Mouse (Mus musculus): ENCODE measurements around the gene 4930404N11Rik. TPM values are rescaled to one million over a fixed set of nuclear protein-coding genes. Genes with fewer than 3 reads are reported as not detected.

4930404N11Rik gene
- polyA plus RNA-seq, 1 experiment from 2014 or later, result 2.3 TPM

- Histone ChIP-seq H3K4me2 (peak overlapping the region; percentile 39), H3K27me3 (peaks cover 54% of the 10 kb centered on the region), H3K4me3 (replicated peaks) (no peak overlapping the region), H3K9ac (no peak overlapping the region; the same call in 1 of the 2 replicates), H3K36me3 (replicated peaks) (no peaks in the 10 kb centered on the region; the same call in 1 of the 2 replicates), H3K4me1 (replicated peaks) (peaks cover 94% of the 10 kb centered on the region), H3K27ac (replicated peaks) (peak overlapping the region; percentile 69), H3K9me3 (replicated peaks) (no peaks in the 10 kb centered on the region)
- peak; percentile 56 for ATAC-seq (ENCODE audit: insufficient read depth)
- WGBS (ENCODE audit: insufficient replicate concordance), result 5% methylated on average over 9 of the region's 9 CpGs
Measured at GRCm38 (mm10) chr10:81408871-81409291, 43.3 kb upstream of the 4930404N11Rik start.

- Histone ChIP-seq H3K4me3 (replicated peaks) (no peak overlapping the region), H3K27me3 (peaks cover 59% of the 10 kb centered on the region), H3K27ac (replicated peaks) (peak overlapping the region; percentile 49), H3K9ac (no peak overlapping the region), H3K9me3 (replicated peaks) (no peaks in the 10 kb centered on the region), H3K36me3 (replicated peaks) (no peaks in the 10 kb centered on the region; the same call in 1 of the 2 replicates), H3K4me1 (replicated peaks) (peaks cover 92% of the 10 kb centered on the region), H3K4me2 (0 out of 2 replicates have a peak overlapping the region, but pooled peaks have one; percentile 39)
- WGBS (ENCODE audit: insufficient replicate concordance), result 24% methylated on average over 13 of the region's 13 CpGs
- no peak for ATAC-seq (ENCODE audit: insufficient read depth)
Measured at GRCm38 (mm10) chr10:81408424-81408729, 42.8 kb upstream of the 4930404N11Rik start.

- Histone ChIP-seq H3K9ac (no peak overlapping the region), H3K4me2 (peak overlapping the region; percentile 39), H3K4me3 (replicated peaks) (peak overlapping the region; percentile 36), H3K9me3 (replicated peaks) (no peaks in the 10 kb centered on the region), H3K27me3 (peaks cover 65% of the 10 kb centered on the region), H3K4me1 (replicated peaks) (peaks cover 91% of the 10 kb centered on the region), H3K27ac (replicated peaks) (peak overlapping the region; percentile 53; the same call in 1 of the 2 replicates), H3K36me3 (replicated peaks) (no peaks in the 10 kb centered on the region; the same call in 1 of the 2 replicates)
- no peak for ATAC-seq (ENCODE audit: insufficient read depth)
- 19% methylated on average over 31 of the region's 31 CpGs for WGBS (ENCODE audit: insufficient replicate concordance)
Measured at GRCm38 (mm10) chr10:81407539-81408423, 42.2 kb upstream of the 4930404N11Rik start.

GRCm38 (mm10) chr10:81406504-81407440 lies 41.2 kb upstream of the 4930404N11Rik start:
- Histone ChIP-seq H3K36me3 (replicated peaks) (no peaks in the 10 kb centered on the region; the same call in 1 of the 2 replicates), H3K27me3 (peaks cover 68% of the 10 kb centered on the region), H3K27ac (replicated peaks) (no peak overlapping the region), H3K4me3 (replicated peaks) (peak overlapping the region; percentile 36), H3K4me1 (replicated peaks) (peaks cover 91% of the 10 kb centered on the region), H3K9ac (no peak overlapping the region), H3K4me2 (peak overlapping the region; percentile 39), H3K9me3 (replicated peaks) (no peaks in the 10 kb centered on the region)
- ATAC-seq (ENCODE audit: insufficient read depth), result no peak
- WGBS (ENCODE audit: insufficient replicate concordance), result 19% methylated on average over 24 of the region's 24 CpGs

- peaks cover 2% of the 10 kb centered on the region for H3K36me3 ChIP-seq (replicated peaks)
- no peak for ATAC-seq (ENCODE audit: insufficient read depth)
- WGBS (ENCODE audit: insufficient replicate concordance), result 33% methylated on average over 13 of the region's 13 CpGs
- H3K27me3 ChIP-seq, result peaks cover 68% of the 10 kb centered on the region
- H3K4me3 ChIP-seq (replicated peaks), result no peak overlapping the region
- no peak overlapping the region for H3K4me2 ChIP-seq
- H3K27ac ChIP-seq (replicated peaks), result no peak overlapping the region
- no peaks in the 10 kb centered on the region for H3K9me3 ChIP-seq (replicated peaks)
- peaks cover 91% of the 10 kb centered on the region for H3K4me1 ChIP-seq (replicated peaks)
- H3K9ac ChIP-seq, result no peak overlapping the region
Measured at GRCm38 (mm10) chr10:81405588-81406201, 40.1 kb upstream of the 4930404N11Rik start.

GRCm38 (mm10) chr10:81404720-81405119 lies 39.1 kb upstream of the 4930404N11Rik start:
- peak overlapping the region; percentile 25 for H3K4me2 ChIP-seq

GRCm38 (mm10) chr10:81404082-81404481 lies 38.5 kb upstream of the 4930404N11Rik start:
- no peak for ATAC-seq (ENCODE audit: insufficient read depth)
- H3K9me3 ChIP-seq (replicated peaks), result no peaks in the 10 kb centered on the region
- H3K36me3 ChIP-seq (replicated peaks), result peaks cover 17% of the 10 kb centered on the region
- WGBS (ENCODE audit: insufficient replicate concordance), result 33% methylated on average over 9 of the region's 9 CpGs
- no peak overlapping the region for H3K9ac ChIP-seq
- H3K27me3 ChIP-seq, result peaks cover 67% of the 10 kb centered on the region
- H3K27ac ChIP-seq (replicated peaks), result no peak overlapping the region
- no peak overlapping the region; the same call in 1 of the 2 replicates for H3K4me2 ChIP-seq
- H3K4me1 ChIP-seq (replicated peaks), result peaks cover 75% of the 10 kb centered on the region
- no peak overlapping the region for H3K4me3 ChIP-seq (replicated peaks)

More at GRCm38 (mm10) chr10:81404720-81405119, 39.1 kb upstream of the 4930404N11Rik start:
- Histone ChIP-seq H3K9me3 (replicated peaks) (no peaks in the 10 kb centered on the region), H3K36me3 (replicated peaks) (peaks cover 11% of the 10 kb centered on the region), H3K4me1 (replicated peaks) (peaks cover 81% of the 10 kb centered on the region), H3K9ac (no peak overlapping the region), H3K4me3 (replicated peaks) (no peak overlapping the region), H3K27me3 (peaks cover 71% of the 10 kb centered on the region), H3K27ac (replicated peaks) (0 out of 2 replicates have a peak overlapping the region, but pooled peaks have one; percentile 9)
- no peak for ATAC-seq (ENCODE audit: insufficient read depth)
- WGBS (ENCODE audit: insufficient replicate concordance), result 19% methylated on average over 18 of the region's 18 CpGs

GRCm38 (mm10) chr10:81403511-81403910 lies 37.9 kb upstream of the 4930404N11Rik start:
- Histone ChIP-seq H3K4me1 (replicated peaks) (peaks cover 69% of the 10 kb centered on the region), H3K9ac (no peak overlapping the region), H3K4me2 (no peak overlapping the region), H3K27me3 (peaks cover 61% of the 10 kb centered on the region), H3K27ac (replicated peaks) (no peak overlapping the region), H3K4me3 (replicated peaks) (no peak overlapping the region), H3K9me3 (replicated peaks) (no peaks in the 10 kb centered on the region), H3K36me3 (replicated peaks) (peaks cover 17% of the 10 kb centered on the region)
- ATAC-seq (ENCODE audit: insufficient read depth), result no peak
- 79% methylated on average over 10 of the region's 10 CpGs for WGBS (ENCODE audit: insufficient replicate concordance)

GRCm38 (mm10) chr10:81402227-81402765 lies 36.7 kb upstream of the 4930404N11Rik start:
- Histone ChIP-seq H3K36me3 (replicated peaks) (peaks cover 17% of the 10 kb centered on the region), H3K9me3 (replicated peaks) (no peaks in the 10 kb centered on the region), H3K4me2 (peak overlapping the region; percentile 48; the same call in 1 of the 2 replicates), H3K9ac (no peak overlapping the region), H3K27me3 (peaks cover 49% of the 10 kb centered on the region), H3K4me3 (replicated peaks) (no peak overlapping the region), H3K27ac (replicated peaks) (peak overlapping the region; percentile 61), H3K4me1 (replicated peaks) (peaks cover 57% of the 10 kb centered on the region)
- no peak for ATAC-seq (ENCODE audit: insufficient read depth)
- 42% methylated on average over 7 of the region's 7 CpGs for WGBS (ENCODE audit: insufficient replicate concordance)

GRCm38 (mm10) chr10:81401521-81402226 lies 36.1 kb upstream of the 4930404N11Rik start:
- H3K4me3 ChIP-seq (replicated peaks), result no peak overlapping the region
- peak overlapping the region; percentile 48 for H3K4me2 ChIP-seq
- H3K9ac ChIP-seq, result no peak overlapping the region
- H3K27ac ChIP-seq (replicated peaks), result peak overlapping the region; percentile 61
- no peaks in the 10 kb centered on the region for H3K9me3 ChIP-seq (replicated peaks)
- H3K4me1 ChIP-seq (replicated peaks), result peaks cover 51% of the 10 kb centered on the region
- H3K27me3 ChIP-seq, result peaks cover 43% of the 10 kb centered on the region
- peak; percentile 76 for ATAC-seq (ENCODE audit: insufficient read depth)
- H3K36me3 ChIP-seq (replicated peaks), result peaks cover 17% of the 10 kb centered on the region
- 16% methylated on average over 18 of the region's 18 CpGs for WGBS (ENCODE audit: insufficient replicate concordance)
